Mouse (Mus musculus) T-helper 1 cell (primary cell): Measurements from ENCODE around the gene Nudcd3.

Experiments
- in situ Hi-C: fragments of 300-600 bp; cut with MboI, MseI; formaldehyde crosslinking; loops from one replicate; pipeline ENCODE4 v1.15.1; 2025; ENCODE audit warnings: high pct_unique_total_duplicates

Nudcd3 gene

DNA sequence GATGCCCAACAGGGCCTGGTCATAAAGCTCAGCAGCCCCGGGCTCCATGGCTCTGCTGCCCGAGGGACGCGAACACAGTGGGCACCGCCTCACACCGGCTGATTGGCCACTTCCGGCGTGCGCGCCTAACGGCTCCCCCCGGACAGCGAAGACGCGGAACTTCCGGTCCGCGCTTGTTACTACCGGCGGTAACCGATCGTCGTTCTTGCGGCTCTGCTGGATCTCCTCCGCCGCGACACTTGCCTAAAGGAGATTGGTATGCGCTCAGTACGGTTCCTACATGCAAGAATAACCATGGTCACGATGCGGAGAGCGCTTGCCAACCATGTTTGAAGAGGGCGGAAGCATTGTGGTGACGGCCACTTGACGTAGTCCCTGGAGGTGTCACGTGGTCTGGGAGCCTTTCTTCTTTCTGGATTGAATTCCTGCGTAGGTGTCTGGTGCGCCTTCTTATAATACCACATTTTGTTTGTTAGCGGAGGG lies at the start of gene Nudcd3:
Gene Nudcd3, minus strand, starts transcription at position 329 of the 483 bp plus-strand sequence.
- in situ Hi-C loops, result loop anchor here (5.0 kb wide), 1 partner anchor 62 kb away; no protein-coding TSS in a partner anchor

DNA sequence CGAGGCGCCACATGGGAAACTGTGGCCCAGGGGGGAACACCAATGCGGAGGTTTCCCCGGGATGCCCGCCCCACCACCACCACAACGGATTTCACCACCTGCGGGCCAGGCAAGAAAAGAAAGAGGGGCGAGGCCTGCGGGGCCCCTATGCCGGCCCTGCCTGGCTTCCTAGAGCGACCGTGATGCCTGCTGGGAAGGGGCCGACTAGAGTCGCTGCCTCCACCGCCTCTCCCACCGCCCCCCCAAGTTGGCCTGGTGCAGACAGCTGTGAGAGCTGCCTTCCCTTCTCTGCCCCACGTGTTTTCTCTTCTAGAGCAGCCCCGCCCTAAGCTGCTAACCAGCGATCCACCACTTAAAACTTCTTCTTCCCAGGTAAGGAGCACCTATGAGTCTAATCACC lies 44.5 kb upstream of the Nudcd3 start:
- in situ Hi-C loops, result no loop called here

DNA sequence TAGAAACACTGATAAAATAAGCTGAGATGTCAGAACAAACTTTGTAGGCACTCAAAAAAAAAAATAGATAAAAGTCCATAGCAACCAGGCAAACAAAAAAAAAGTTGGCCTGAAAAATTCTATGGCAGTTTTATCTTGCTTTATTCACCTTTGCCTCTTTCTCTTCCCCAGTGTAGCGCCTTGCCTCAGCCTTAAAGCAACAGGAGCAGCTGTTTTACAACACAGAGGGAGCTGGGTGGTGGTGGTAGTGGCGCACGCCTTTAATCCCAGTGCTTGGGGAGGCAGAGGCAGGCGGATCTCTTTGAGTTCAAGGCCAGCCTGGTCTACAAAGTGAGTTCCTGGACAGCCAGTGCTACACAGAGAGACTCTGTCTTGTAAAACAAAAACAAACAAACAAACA lies 32.8 kb upstream of the Nudcd3 start:
- in situ Hi-C loops, result loop anchor here (5.0 kb wide), 1 partner anchor 1006 kb away; no protein-coding TSS in a partner anchor

DNA sequence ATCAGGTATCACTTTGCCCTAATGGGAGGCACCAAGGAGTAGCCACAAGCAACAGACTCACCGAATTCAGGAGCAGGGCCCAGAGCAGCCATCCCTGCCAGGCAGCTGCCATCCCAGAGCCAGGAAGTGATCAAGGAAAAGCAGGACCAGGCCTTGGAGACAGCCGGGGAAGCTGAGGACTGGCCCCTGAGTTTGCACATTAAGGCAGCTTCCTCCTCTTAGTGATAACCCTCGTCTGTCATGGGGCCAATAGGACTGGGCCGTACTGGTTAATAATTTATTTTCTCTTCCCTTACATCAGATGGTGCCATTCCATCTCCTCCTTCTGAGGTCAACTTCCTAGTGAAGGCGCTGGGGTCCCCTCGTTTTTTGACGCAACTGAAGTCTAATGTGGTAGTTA lies 29.8 kb upstream of the Nudcd3 start, which contains the start of gene Npc1l1:
Gene Npc1l1, minus strand, starts transcription at position 132 of the 400 bp plus-strand sequence.
- in situ Hi-C loops, result loop anchor here (5.0 kb wide), 1 partner anchor 1003 kb away; no protein-coding TSS in a partner anchor

DNA sequence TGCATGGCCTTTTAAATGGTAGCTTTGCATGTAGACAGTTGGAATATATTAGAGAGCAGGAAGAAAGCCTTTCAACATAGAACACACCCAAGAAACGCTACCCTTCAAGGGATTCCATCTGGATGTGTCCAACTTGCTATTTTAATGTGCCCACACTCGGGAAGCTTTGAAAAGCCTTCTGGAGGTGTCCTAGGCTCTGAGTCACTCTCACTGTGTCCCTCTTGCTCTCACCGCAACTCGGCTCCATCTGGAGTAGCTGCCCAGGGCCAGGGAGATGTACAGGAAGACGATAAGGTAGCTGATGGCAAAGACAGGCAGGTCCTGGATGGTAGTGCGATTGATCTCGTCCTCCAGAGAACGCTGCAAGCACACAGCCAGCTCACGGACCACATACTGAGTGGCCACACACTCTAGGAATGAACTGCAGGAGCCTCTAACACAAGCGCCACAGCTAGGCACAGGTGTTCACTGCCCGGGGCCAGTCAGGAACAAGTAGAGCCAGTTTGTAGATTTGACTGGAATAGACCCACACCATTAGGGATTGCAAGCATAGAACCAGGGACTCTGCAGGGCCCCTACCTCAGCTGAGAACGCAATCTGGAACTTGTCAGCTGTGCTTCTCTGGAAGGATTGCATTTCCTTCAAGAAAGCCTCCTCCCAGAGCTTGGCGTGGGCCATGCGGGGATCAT lies 24.5 kb upstream of the Nudcd3 start:
- in situ Hi-C loops, result no loop called here

DNA sequence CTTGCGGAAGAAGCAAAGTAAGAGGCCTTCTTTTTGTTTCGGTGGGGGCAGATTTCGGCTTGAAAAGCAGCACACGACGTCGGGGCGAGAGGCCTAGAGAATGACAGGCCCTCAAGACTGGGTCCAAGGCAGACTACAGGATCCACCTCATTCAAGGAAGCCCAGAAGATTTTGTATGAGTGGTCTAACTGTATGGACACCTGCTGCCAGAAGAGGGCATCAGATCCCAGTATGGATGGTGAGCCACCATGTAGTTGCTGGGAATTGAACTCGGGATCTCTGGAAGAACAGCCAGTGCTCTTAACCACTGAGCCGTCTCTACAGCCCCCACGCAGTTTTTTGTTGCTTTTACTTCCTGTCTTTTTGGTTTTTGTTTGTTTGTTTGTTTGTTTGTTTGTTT lies 22.0 kb upstream of the Nudcd3 start:
- in situ Hi-C loops, result no loop called here

DNA sequence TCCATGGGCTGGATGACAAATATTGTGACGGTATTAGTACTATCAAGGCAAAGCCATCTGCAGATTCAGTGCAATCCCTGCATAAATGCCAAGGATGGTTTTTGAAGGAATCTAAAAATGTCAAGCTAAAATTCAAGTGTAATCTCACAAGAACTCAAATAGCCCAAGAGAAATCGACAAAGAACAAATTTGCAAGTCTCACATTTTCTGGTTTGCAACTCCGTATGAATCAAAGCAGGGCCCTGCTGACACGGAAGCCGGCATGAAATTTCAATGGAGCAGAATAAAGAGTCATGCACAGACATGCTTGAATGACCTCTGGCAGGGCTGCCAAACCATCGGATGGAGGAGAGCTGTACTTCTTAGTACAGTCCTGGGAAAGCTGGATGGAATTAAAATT lies 19.8 kb upstream of the Nudcd3 start:
- in situ Hi-C loops, result no loop called here

DNA sequence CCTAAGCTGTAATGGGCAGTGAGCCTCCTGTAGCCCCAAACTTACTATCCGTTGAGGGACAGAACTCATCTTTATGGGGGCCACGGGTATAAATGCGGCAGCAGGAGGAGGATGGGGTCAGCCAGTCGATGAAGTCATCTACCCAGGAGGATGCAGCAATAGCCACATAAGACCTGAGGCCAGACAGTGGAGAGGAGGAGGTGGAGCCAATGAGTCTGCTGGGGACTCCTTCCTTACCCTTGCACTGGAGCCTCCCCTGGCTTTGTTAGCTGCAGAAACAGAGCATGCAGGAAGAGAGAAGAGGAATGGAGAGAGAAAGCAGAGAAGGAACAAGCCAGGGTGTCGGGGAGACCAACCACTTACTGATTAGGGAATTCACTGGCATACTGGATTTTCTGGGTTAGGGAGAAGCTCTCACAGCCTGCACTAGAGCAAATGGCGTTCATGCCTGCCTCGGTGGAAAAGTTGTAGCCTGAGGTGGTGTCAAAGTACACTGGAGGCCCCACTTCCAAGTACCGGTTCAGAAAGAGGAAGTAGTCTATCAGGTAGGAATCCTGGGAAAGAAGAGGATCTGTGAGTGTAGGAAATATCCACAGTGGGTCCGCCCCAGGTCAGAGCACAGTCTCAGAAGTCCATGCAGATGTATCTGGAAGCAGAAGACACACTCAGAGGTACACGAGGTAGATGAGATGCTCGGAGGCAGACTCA lies 18.1 kb upstream of the Nudcd3 start:
- in situ Hi-C loops, result no loop called here

DNA sequence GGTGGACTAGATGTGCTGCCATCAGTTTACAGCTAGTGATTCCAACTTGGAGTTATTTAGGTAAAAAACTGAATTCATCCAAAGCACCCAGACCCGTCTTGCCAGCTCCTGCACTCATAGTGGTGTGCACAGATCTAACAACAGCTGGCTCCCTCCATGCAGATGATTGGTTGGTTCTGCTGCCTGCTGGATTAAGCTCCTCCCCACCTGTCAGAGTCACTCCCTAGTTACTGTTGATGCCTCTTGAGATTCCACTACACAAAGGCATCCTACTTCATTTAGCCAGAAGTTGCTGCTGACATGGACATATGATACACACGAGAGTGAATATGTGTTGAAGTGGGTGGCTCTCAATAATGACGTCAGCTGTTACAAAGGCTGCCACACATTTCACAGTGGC lies 16.6 kb upstream of the Nudcd3 start:
- in situ Hi-C loops, result no loop called here

DNA sequence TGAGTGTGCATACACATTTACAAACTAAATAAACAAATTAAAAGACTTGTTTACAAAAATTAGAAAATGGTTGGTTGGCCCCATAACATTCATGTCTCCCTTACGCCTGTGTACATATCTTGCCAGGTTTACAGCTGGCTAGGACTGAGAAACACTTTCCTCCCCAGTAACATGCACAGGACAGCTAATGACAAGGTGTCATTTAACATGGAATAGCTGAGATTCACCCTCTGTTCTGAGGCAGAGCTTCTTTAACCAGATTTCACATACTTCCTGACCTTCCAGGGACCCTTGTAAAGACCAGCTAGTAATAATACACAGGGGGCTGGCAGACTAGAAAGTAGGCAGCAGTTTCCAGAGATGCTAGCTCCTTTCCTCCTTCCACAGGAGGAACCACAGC lies 7.9 kb upstream of the Nudcd3 start:
- in situ Hi-C loops, result no loop called here

DNA sequence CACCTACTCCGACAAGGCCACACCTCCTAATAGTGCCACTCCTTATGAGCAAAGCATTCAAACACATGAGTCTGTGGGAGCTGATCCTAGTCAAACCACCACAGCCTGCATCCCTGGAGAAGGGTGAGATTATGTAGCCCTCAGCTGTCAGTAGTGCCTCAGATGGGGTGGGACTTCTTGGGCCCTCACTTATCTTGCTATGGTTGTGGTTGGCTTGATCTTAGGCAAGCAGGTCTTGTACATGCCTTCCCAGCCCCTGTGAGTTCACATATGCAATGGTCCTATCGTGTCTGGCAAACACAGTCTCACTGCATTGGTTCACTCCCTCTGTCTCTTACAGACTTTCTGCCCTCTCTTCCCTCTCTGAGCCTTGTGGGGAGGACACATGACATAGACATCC lies 6.9 kb upstream of the Nudcd3 start:
- in situ Hi-C loops, result no loop called here

DNA sequence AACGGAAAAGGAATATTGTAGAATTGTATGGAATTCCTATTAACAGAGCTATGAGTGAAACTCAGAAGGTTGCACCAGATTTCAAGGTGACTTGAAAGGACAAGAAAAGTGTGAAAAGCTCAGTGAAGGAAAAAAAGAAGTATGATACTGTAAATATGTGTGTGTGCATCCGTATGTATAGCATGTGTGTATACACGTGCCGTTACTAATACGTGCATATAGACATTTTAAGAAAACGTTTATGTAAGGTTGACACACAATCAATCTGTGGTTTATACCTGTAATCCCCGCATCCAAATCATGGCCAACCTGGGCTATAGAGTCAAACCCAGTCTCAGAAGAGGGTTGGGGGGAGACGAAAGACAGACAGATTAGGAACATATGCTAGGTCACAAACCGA lies 355 bp upstream of the Nudcd3 start:
- in situ Hi-C loops, result loop anchor here (5.0 kb wide), 1 partner anchor 62 kb away; no protein-coding TSS in a partner anchor

DNA sequence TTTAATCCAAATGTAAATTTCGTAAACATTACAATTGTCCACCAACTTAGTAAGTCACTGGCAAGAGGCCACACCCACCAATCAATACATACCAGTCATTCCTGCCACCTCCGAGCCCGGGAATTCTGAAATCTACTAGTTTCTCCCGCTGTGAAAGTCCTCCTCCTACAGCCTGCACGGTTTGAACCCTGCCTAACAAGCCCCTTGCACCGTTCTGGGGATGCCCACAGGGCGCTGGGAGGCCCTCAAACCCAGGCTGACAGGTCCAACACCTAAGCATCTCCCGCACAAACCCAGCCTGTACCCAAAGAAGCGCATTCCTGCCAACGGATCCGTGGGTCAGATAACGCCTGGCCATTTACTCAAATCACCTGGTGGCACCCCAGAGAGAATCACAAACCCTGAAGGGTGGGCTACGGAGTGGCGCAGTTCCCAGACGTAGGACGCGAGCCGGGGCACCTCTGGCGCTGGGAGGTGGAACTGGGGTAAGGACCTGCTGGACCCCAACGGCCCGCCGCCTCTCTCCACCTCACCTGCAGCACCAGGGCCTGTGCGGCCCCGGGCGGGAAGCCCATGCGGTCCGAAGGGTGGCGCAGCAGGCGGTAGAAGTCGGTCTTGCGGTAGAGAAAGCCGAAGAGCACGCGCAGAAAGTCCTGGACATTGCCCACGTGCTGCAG lies 667 bp downstream of the Nudcd3 start, which contains the start of gene A730071L15Rik:
Gene A730071L15Rik, plus strand, starts transcription at position 620 of the 677 bp plus-strand sequence.
- in situ Hi-C loops, result loop anchor here (5.0 kb wide), 2 partner anchors 63 to 202 kb away; no protein-coding TSS in a partner anchor

DNA sequence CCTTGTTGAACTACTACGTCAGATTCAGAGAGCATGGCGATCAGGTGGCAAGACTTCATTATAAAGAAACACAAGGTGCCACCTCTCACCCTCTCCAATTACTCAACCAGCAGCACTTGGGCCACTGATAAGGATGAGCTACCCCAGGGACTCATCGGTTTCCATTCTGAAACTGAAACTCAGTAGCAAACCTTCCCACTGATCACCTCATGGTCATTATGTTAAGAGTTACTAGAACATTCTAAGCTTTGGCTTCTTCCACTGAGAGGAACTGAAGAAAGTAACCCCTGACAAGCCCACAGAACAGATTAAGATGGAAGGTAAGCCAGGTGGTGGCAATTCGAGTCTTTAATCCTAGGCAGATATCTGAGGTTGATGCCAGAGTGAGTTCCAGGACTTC lies 1.8 kb downstream of the Nudcd3 start:
- in situ Hi-C loops, result loop anchor here (5.0 kb wide), 1 partner anchor 201 kb away; no protein-coding TSS in a partner anchor

DNA sequence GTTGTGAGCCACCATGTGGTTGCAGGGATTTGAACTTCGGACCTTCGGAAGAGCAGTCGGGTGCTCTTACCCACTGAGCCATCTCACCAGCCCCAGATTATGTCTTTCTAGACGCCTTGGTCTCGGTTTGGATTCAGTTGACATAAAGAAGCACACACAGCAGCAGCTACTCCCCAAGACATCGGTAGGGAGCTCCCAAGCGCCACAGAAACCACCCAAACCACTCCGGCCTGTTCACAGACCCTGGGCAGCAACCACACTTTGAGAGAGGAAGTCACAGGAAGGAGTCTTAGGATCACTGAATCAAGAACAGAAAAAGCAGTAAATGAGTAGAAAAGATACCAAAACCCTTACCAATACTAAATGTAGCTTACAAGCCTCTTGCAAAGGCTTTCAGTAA lies 3.4 kb downstream of the Nudcd3 start:
- in situ Hi-C loops, result loop anchor here (5.0 kb wide), 1 partner anchor 199 kb away; no protein-coding TSS in a partner anchor

DNA sequence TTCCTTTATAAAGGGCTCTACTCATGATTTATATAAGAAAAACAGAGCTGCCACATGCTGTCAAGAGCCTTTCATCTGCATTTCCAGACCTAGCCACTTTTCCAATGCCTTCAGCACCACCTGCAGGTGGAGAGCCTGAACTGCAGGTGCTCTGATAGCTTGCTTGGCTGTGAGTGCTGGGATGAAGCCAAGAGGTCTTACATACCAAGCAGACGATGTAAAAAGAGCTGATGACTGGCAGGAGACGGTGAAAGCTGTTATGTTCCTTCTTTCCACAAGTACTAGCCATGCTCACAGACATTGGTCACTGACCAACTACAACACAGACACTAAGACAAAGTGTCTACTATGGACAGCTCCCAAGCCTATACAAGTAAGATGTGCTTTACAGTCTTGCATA lies 12.3 kb downstream of the Nudcd3 start:
- in situ Hi-C loops, result no loop called here

DNA sequence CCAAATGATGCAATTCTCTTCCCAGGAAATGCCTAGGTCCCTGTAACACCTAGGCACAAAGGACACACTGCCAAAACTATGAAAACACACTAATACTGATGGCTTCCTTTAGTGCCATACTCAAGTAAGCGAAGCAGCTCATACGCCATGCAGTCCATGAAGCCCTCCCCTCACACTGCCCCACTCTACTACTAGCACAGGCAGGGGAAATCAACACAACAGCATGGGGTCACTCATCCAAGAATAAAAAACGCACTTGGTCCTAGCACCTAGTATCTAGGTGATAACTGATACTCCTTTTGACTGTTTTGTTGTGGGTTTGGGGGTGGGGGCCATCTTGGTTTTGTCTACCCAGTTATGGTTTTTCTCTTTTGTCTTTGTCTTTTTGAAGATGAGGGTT lies 12.8 kb downstream of the Nudcd3 start:
- in situ Hi-C loops, result no loop called here

DNA sequence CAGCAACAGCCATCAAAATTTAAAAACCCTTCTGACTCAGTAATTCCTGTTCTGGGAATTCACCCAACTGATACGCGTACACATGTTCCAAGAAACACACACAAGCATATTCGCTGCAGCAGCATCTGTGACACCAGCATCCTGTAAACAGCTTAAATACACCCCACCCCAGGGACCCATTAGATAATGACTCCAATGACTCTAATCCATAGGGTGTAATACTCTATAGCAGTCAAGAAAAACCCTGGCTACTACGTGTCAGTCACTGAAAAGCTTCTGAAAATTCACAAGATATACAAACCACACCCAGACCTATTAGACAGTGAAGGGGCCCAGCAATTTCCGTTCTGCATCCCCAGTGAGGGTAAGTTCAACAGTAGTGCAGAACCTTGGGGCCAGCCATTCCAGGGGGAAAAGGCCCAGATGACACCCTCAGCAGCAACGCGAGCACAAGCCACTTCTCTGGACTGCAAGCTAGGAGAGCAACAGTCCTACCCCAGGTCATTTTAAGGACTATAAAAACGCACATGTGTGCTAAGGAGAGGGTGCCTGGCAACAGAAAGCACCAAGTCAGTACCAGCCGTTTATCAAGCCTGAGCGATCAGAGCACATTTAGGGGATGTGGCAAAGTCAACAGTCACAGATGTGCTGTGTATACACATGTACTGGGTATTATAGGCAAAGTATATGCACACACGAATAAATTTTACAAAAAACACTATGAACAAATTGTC lies 15.8 kb downstream of the Nudcd3 start:
- in situ Hi-C loops, result no loop called here

DNA sequence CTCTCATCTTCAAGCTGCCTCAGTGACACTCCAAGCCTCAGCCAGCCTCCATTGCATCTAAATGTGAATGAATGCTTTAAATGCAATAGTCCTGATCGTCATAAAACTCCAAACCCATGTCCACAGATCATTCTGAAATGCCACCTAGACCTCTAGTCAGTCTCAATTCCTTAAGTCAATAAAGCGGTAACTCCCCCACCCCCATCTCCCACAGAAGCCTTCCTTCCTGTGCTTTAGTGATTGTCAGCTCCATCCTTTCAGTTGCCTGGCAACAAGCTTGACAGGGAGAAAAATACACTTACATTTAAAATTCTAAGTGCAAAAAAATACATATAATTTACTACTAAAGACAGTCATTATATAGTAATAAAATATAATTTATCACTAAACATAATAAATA lies 17.0 kb downstream of the Nudcd3 start:
- in situ Hi-C loops, result no loop called here

DNA sequence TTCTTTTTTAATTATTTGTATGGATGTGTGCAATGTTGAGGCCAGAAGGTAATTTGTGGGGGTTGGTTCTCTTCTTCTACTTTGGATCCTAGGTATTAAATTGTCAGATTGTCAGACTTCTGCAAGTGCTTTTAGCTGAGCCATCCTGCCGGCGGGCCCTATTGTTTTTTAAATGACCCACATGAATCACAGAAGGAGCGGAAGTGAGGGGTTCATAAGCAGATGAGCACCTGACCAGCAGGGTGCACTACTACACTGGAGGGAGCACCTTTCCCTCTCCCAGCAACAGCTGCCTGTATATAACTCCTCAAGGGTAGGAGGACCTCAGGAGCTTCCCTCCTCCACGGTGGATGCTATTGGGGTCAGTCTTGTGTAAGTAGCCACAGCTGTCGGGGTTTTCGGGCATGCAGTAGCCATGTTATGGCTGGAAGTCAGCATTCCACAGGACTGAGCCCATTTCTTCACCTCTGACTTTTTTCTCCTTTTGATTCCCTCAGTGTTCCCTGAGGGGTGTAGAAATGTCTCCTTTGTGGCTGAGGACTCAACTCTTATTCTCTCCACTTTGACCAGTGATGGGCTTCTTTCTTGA lies 19.3 kb downstream of the Nudcd3 start:
- in situ Hi-C loops, result no loop called here

DNA sequence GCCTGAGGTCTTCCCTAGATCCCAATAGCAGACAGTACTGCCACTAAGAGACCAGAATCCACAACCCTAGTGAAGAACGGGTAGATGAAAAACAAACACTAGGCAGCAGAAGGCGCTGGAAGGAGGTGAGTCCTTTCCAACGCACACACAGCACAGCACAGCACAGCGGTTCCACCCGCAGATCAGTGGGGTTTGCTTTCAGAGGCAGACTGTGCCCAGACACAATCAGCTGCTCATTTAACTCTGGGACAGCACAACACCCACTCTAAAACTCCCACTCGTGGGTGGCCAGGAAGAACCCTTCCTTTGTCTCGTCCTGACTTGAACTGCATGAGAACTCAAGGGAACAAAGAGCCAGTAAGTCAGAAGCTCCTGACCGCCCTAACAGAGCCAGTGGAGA lies 21.0 kb downstream of the Nudcd3 start:
- in situ Hi-C loops, result no loop called here
